Mouse (Mus musculus) midbrain, postnatal 0 days (tissue): ENCODE results near the gene Clcc1. TPM values are rescaled to one million over a fixed set of nuclear protein-coding genes. Genes with fewer than 3 reads are reported as not detected.

ENCODE experiments used
- ATAC-seq: fragments of 200-750 bp; cut with Nextera tagmentation; 2 replicates; pipeline ENCODE4 v1.8.0; 2017; ENCODE audit warnings: moderate number of reproducible peaks, mild to moderate bottlenecking, moderate TSS enrichment, moderate library complexity; ENCODE audit not compliant: low FRiP score
- DNase-seq: peaks from one replicate; pipeline ENCODE4 v3.0.0-alpha.2; 2015; ENCODE audit warnings: low spot score
- H3K27ac ChIP-seq: fragments of 300-500 bp; sonication (generic); 2 replicates; pipeline ENCODE4 v1.5.1; 2014; ENCODE audit warnings: low read depth, mild to moderate bottlenecking, low read length, mixed read lengths
- H3K27me3 ChIP-seq: fragments of 300-500 bp; sonication (generic); 2 replicates; pipeline ENCODE4 v1.6.1; 2014; ENCODE audit warnings: low read length, control low read depth, mixed read lengths; ENCODE audit not compliant: insufficient read depth
- H3K36me3 ChIP-seq: fragments of 300-500 bp; sonication (generic); 2 replicates; pipeline ENCODE4 v1.6.1; 2014; ENCODE audit warnings: low read length, control low read depth, mixed read lengths; ENCODE audit not compliant: insufficient read depth
- H3K4me1 ChIP-seq: fragments of 300-500 bp; sonication (generic); 2 replicates; pipeline ENCODE4 v1.6.1; 2014; ENCODE audit warnings: mild to moderate bottlenecking, control low read depth, antibody characterized with exemption, low read length, mixed read lengths; ENCODE audit not compliant: insufficient read depth
- H3K4me2 ChIP-seq: fragments of 300-500 bp; sonication (generic); 2 replicates; pipeline ENCODE4 v1.6.1; 2014; ENCODE audit warnings: low read depth, mild to moderate bottlenecking, low read length, mixed read lengths; ENCODE audit not compliant: poor library complexity, severe bottlenecking
- H3K4me3 ChIP-seq: fragments of 300-500 bp; sonication (generic); 2 replicates; pipeline ENCODE4 v1.5.1; 2014; ENCODE audit warnings: low read depth, mild to moderate bottlenecking, low read length, moderate library complexity
- H3K9ac ChIP-seq: fragments of 300-500 bp; sonication (generic); replicated peaks from 2 replicates; pipeline ENCODE4 v1.6.1; 2014; ENCODE audit warnings: mild to moderate bottlenecking, low read length, moderate library complexity, mixed read lengths; ENCODE audit not compliant: poor library complexity, severe bottlenecking
- H3K9me3 ChIP-seq: fragments of 300-500 bp; sonication (generic); 2 replicates; pipeline ENCODE4 v1.6.1; 2016; ENCODE audit warnings: low read length, control low read depth
- CTCF ChIP-seq: IDR thresholded peaks from 2 replicates; pipeline ENCODE4 v1.5.1; 2016; ENCODE audit warnings: antibody characterized with exemption, mild to moderate bottlenecking
- WGBS: fragments of 180-500 bp; shearing (Covaris S2); extraction: QIAGEN DNeasy Blood & Tissue Kit; methylation state at CpG from one replicate; pipeline ENCODE4 v1.1.7; 2014; 5-methylcytosine and 5-hydroxymethylcytosine counted together
- polyA plus RNA-seq: library from polyadenylated mRNA; unstranded; fragments of >200 nt; fragmentation: Nextera tagmentation; extraction: Ambion mirVana; gene quantifications from 2 replicates; pipeline ENCODE4 v1.2.1, GENCODE M21; 2015
- total RNA-seq: library from RNA; depleted of rRNA; stranded (reverse); fragments of >200 nt; gene quantifications from 2 replicates; pipeline ENCODE4 v1.2.3, GENCODE M21; 2014

Gene Clcc1
- total and polyA plus RNA-seq, 2 experiments from 2014 or later = 50.6 to 55.3 TPM

DNA sequence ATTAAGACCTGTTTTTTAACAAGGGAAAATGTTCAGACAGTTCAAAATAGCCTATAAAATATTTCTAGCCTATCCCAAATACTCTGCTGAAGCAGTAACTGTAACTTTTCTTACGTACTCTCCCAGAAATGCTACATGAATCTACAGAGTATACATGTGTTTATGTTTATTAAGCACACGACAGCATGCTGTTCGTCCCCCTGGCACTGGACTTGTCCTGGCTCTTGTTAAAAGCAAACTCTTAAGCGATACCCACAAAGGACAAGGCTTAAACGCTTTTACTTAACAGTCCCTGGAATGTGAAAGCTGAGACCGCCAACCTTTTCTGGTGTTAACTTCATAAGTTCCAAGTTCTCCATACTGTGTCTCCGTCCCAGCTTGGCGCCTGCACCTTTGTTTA is 35.7 kb downstream of the Clcc1 start:
- Histone ChIP-seq H3K4me2 (no peak overlapping the region), H3K9ac (no peak overlapping the region), H3K9me3 (no peaks in the 10 kb centered on the region), H3K4me3 (no peak overlapping the region), H3K27ac (no peak overlapping the region), H3K36me3 (peaks cover 6% of the 10 kb centered on the region), H3K4me1 (no peaks in the 10 kb centered on the region), H3K27me3 (no peaks in the 10 kb centered on the region)
- TF ChIP-seq CTCF = no peak
- DNase-seq (peak; percentile 2), ATAC-seq (no peak)
- WGBS = 77% methylated on average over 8 of the region's 8 CpGs

DNA sequence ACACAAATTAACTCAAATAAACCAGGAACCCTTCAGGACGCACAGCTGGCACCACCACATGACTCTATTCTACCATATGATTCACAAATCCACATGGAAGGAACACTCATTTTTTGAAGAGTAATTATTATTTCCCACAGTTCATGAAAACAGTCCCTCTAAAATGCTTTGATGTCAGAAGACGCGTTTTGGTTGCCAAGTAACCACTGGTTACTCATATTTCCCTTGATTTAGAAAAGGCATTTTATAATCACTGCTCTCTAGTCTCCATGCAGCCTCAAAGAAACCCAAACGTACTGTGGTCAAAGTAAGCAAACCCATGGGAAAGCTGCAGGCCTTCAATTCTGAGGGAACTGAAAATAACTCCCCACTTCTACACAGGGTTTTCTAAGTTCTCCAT is 36.3 kb downstream of the Clcc1 start:
- H3K27me3 ChIP-seq = no peaks in the 10 kb centered on the region
- H3K36me3 ChIP-seq = peaks cover 6% of the 10 kb centered on the region
- DNase-seq (no peak), ATAC-seq (no peak)
- no peak overlapping the region for H3K9ac ChIP-seq
- no peak overlapping the region for H3K4me3 ChIP-seq
- H3K4me2 ChIP-seq = no peak overlapping the region
- 60% methylated on average over 4 of the region's 4 CpGs for WGBS
- no peaks in the 10 kb centered on the region for H3K4me1 ChIP-seq
- no peak for TF ChIP-seq CTCF
- H3K9me3 ChIP-seq = no peaks in the 10 kb centered on the region
- H3K27ac ChIP-seq = no peak overlapping the region

DNA sequence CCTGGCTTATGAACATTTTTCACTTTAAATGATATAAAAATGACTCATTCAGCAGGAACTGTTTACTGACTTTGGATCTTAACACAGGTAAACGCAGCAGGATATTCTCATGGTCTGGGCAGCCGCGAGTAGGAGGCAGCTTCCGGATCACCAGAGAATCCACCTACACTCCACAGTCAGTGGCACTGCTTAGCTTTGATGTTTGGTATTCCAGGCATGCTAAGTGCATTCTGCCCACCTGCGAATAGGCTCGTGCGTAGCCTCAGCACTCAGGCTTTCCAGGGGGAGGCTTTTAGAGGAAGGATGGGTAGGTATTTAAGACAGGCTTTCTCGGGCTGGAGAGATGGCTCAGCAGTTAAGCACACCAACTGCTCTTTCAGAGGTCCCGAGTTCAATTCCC is 40.6 kb downstream of the Clcc1 start:
- Histone ChIP-seq H3K36me3 (no peaks in the 10 kb centered on the region), H3K4me1 (no peaks in the 10 kb centered on the region), H3K4me3 (no peak overlapping the region), H3K27ac (no peak overlapping the region), H3K9me3 (no peaks in the 10 kb centered on the region), H3K9ac (no peak overlapping the region), H3K4me2 (no peak overlapping the region), H3K27me3 (no peaks in the 10 kb centered on the region)
- DNase-seq (no peak), ATAC-seq (no peak)
- TF ChIP-seq CTCF = no peak
- 93% methylated on average over 9 of the region's 9 CpGs for WGBS

DNA sequence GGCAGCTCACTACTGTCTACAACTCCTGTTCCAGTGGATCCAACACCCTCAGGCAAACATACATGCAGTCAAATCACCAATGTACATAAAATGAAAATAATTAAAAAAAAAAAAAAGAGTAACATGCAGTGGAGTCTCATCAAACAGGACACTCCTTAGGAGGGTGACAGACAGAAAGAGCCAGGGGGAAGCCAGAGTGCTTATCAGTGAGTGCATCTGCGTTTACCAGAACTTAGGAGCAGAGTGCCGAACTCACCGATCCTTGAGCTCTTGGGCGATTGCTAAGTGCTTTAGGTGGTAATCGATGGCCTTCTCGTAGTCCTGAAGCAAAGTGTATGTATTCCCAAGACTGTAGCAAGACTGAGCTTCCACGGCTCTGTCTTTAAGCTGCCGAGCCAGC is 44.9 kb downstream of the Clcc1 start:
- WGBS = 93% methylated on average over 8 of the region's 8 CpGs
- Histone ChIP-seq H3K4me2 (no peak overlapping the region), H3K36me3 (0 out of 2 replicates have a peak, but pooled peaks cover 5% of the 10 kb centered on the region), H3K27me3 (no peaks in the 10 kb centered on the region), H3K4me3 (no peak overlapping the region), H3K9ac (no peak overlapping the region), H3K27ac (no peak overlapping the region), H3K4me1 (no peaks in the 10 kb centered on the region), H3K9me3 (no peaks in the 10 kb centered on the region)
- TF ChIP-seq CTCF = no peak
- DNase-seq (no peak), ATAC-seq (no peak)

DNA sequence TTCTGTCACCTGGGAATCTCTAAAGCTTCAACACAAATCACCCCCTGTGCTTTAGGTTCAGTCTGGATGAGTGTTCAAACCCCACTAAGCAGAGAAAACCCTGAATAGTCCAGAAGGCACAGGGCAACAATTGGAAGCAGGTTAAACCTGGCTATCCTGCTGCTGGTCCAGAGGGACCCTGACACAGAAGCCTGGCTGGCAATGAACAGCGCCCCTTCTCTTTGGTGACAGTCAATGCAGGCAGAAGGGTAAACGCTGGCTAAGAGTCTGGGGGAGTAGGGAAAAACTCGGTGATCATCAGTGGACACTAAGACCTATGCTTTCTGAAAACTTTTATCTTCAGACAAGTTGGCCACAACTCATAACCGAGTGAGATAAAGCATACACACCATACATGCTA is 46.1 kb downstream of the Clcc1 start:
- Histone ChIP-seq H3K4me1 (no peaks in the 10 kb centered on the region), H3K4me3 (no peak overlapping the region), H3K4me2 (no peak overlapping the region), H3K27ac (no peak overlapping the region), H3K36me3 (0 out of 2 replicates have a peak, but pooled peaks cover 5% of the 10 kb centered on the region), H3K27me3 (no peaks in the 10 kb centered on the region), H3K9me3 (no peaks in the 10 kb centered on the region), H3K9ac (no peak overlapping the region)
- DNase-seq (no peak), ATAC-seq (no peak)
- WGBS = 95% methylated on average over 4 of the region's 4 CpGs
- TF ChIP-seq CTCF = no peak

DNA sequence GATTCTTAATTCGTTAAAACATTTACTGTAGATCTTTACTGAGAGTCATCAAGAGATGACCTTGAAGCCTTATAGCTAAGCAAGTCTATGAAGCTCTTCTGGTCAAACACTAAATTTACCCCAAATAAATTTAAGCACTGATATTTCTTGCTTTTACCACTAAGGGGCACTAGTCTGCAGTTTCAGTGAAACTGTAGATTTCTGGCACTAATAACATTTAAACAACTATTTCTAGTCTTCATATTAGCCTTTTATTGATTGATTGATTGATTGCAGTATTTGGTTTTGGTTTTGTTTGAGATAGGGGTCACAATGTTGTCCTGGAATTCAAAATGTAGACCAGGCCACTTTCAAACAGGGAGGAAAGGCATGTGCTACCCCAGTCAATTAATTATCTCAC is 47.5 kb downstream of the Clcc1 start:
- Histone ChIP-seq H3K9me3 (no peaks in the 10 kb centered on the region), H3K4me2 (no peak overlapping the region), H3K4me1 (no peaks in the 10 kb centered on the region), H3K27ac (no peak overlapping the region), H3K36me3 (0 out of 2 replicates have a peak, but pooled peaks cover 5% of the 10 kb centered on the region), H3K4me3 (no peak overlapping the region), H3K27me3 (no peaks in the 10 kb centered on the region), H3K9ac (no peak overlapping the region)
- ATAC-seq = no peak
- TF ChIP-seq CTCF = peak; percentile 77
- peak; percentile 49 for DNase-seq
- 88% methylated on average over 1 of the region's 1 CpGs for WGBS
